Mouse (Mus musculus): ENCODE results near the gene Bcl10. TPM values are rescaled to one million over a fixed set of nuclear protein-coding genes. Genes with fewer than 3 reads are reported as not detected.
A peak's percentile ranks its signal among the peaks of the same experiment; 100 is the strongest.

The Bcl10 gene
- polyA plus RNA-seq, 1 experiment from 2014 or later, result 18.6 TPM

- H3K4me2 ChIP-seq, result no peak overlapping the region
- no peak for ATAC-seq (ENCODE audit: insufficient read depth)
- H3K4me3 ChIP-seq (replicated peaks), result no peak overlapping the region
- 20% methylated on average over 6 of the region's 6 CpGs for WGBS (ENCODE audit: insufficient replicate concordance)
- no peak overlapping the region for H3K27ac ChIP-seq (replicated peaks)
- H3K9ac ChIP-seq, result no peak overlapping the region
- H3K36me3 ChIP-seq (replicated peaks), result no peaks in the 10 kb centered on the region
- H3K9me3 ChIP-seq (replicated peaks), result no peaks in the 10 kb centered on the region
- H3K4me1 ChIP-seq (replicated peaks), result 0 out of 2 replicates have a peak, but pooled peaks cover 3% of the 10 kb centered on the region
- no peaks in the 10 kb centered on the region for H3K27me3 ChIP-seq
These were observed 35.1 kb upstream of the Bcl10 start for GRCm38 (mm10) chr3:145887430-145887971.

- 77% methylated on average over 18 of the region's 18 CpGs for WGBS (ENCODE audit: insufficient replicate concordance)
- no peaks in the 10 kb centered on the region for H3K36me3 ChIP-seq (replicated peaks)
These were observed 32.1 kb upstream of the Bcl10 start for GRCm38 (mm10) chr3:145890346-145891132.

GRCm38 (mm10) chr3:145892451-145892850 lies 30.2 kb upstream of the Bcl10 start:
- H3K9me3 ChIP-seq (replicated peaks), result no peaks in the 10 kb centered on the region

More at GRCm38 (mm10) chr3:145890346-145891132, 32.1 kb upstream of the Bcl10 start:
- no peaks in the 10 kb centered on the region for H3K9me3 ChIP-seq (replicated peaks)
- no peak overlapping the region for H3K9ac ChIP-seq
- no peak for ATAC-seq (ENCODE audit: insufficient read depth)
- H3K4me3 ChIP-seq (replicated peaks), result no peak overlapping the region
- 0 out of 2 replicates have a peak, but pooled peaks cover 2% of the 10 kb centered on the region for H3K4me1 ChIP-seq (replicated peaks)
- no peaks in the 10 kb centered on the region for H3K27me3 ChIP-seq
- no peak overlapping the region for H3K27ac ChIP-seq (replicated peaks)
- no peak overlapping the region for H3K4me2 ChIP-seq

DNA sequence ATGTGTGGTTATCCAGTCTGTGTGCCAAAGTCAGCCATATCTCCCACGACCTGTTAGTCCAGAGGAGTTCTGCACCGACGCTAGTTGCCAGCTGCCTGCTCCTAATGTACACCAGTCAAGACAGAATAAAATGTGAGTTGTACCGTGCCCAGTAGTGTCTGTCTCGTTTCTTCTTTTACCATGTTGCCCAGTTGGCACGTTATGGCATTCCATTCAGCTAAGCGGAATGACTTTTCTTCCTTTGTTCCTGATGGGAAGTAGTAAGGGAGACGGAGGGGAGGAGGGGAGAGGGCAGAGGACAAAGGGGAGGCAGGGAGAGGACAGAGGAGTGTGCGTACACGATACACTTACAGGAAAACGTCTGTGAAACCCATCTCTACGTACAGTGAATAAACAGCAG lies 28.5 kb upstream of the Bcl10 start:
- no peaks in the 10 kb centered on the region for H3K9me3 ChIP-seq (replicated peaks)
- H3K27ac ChIP-seq (replicated peaks), result no peak overlapping the region
- WGBS (ENCODE audit: insufficient replicate concordance), result 59% methylated on average over 12 of the region's 12 CpGs
- H3K27me3 ChIP-seq, result no peaks in the 10 kb centered on the region
- H3K4me2 ChIP-seq, result no peak overlapping the region
- no peaks in the 10 kb centered on the region for H3K4me1 ChIP-seq (replicated peaks)
- H3K36me3 ChIP-seq (replicated peaks), result no peaks in the 10 kb centered on the region
- ATAC-seq (ENCODE audit: insufficient read depth), result no peak
- no peak overlapping the region for H3K9ac ChIP-seq
- H3K4me3 ChIP-seq (replicated peaks), result no peak overlapping the region

More at GRCm38 (mm10) chr3:145892451-145892850, 30.2 kb upstream of the Bcl10 start:
- H3K27ac ChIP-seq (replicated peaks), result no peak overlapping the region
- no peak overlapping the region for H3K4me2 ChIP-seq
- H3K9ac ChIP-seq, result no peak overlapping the region
- H3K27me3 ChIP-seq, result no peaks in the 10 kb centered on the region
- 52% methylated on average over 3 of the region's 3 CpGs for WGBS (ENCODE audit: insufficient replicate concordance)
- H3K4me1 ChIP-seq (replicated peaks), result no peaks in the 10 kb centered on the region
- no peak for ATAC-seq (ENCODE audit: insufficient read depth)
- H3K36me3 ChIP-seq (replicated peaks), result no peaks in the 10 kb centered on the region
- no peak overlapping the region for H3K4me3 ChIP-seq (replicated peaks)

DNA sequence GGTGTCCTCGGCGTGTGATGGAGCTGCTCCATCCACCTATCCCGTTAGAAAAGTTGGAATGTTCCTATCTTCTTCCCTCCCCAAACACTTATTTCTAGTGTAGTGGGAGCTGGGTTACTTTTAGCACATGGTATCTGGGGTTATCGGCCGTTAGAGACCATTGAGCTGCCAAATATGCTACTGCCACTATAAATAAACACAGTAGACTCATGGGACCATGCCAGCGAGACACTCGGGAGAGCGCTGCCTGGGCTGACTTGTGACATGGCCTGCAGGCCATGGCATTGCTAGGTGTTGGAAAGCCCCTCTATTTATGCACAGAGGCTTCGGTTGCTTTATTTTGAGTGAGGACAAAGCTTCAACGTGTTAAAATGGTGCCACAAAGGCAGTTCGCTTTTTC lies 24.9 kb upstream of the Bcl10 start:
- Histone ChIP-seq H3K4me2 (no peak overlapping the region), H3K27me3 (no peaks in the 10 kb centered on the region), H3K9me3 (replicated peaks) (no peaks in the 10 kb centered on the region), H3K4me3 (replicated peaks) (no peak overlapping the region), H3K9ac (no peak overlapping the region), H3K4me1 (replicated peaks) (no peaks in the 10 kb centered on the region), H3K27ac (replicated peaks) (no peak overlapping the region), H3K36me3 (replicated peaks) (no peaks in the 10 kb centered on the region)
- ATAC-seq (ENCODE audit: insufficient read depth), result no peak
- WGBS (ENCODE audit: insufficient replicate concordance), result 68% methylated on average over 11 of the region's 11 CpGs

DNA sequence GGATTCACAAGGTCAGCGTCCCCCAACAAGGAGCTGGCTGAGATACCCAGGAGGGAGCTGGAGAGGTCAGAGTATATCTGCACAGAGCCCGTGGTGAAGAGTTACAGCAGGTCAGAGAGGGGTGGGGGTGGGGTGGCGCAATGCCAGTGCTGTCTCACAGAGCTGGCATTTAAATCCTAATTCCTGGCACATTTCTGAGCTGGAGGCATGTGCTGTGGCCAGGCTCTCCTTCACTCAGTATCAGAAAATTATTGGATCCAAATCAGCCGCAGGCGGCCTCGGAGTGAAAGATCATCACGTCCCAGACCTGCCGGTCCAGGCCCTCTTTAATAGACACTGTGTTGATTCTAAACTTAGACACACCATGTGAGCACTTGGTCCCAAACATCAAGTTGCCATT lies 22.8 kb upstream of the Bcl10 start:
- no peak overlapping the region for H3K9ac ChIP-seq
- no peaks in the 10 kb centered on the region for H3K9me3 ChIP-seq (replicated peaks)
- no peaks in the 10 kb centered on the region for H3K36me3 ChIP-seq (replicated peaks)
- H3K4me1 ChIP-seq (replicated peaks), result no peaks in the 10 kb centered on the region
- H3K27ac ChIP-seq (replicated peaks), result no peak overlapping the region
- no peaks in the 10 kb centered on the region for H3K27me3 ChIP-seq
- H3K4me3 ChIP-seq (replicated peaks), result no peak overlapping the region
- H3K4me2 ChIP-seq, result no peak overlapping the region
- ATAC-seq (ENCODE audit: insufficient read depth), result no peak
- WGBS (ENCODE audit: insufficient replicate concordance), result 76% methylated on average over 8 of the region's 8 CpGs

- no peak for ATAC-seq (ENCODE audit: insufficient read depth)
These were observed 19.1 kb upstream of the Bcl10 start for GRCm38 (mm10) chr3:145903530-145903929.

GRCm38 (mm10) chr3:145904850-145905776 lies 17.5 kb upstream of the Bcl10 start:
- WGBS (ENCODE audit: insufficient replicate concordance), result 38% methylated on average over 22 of the region's 22 CpGs
- H3K27me3 ChIP-seq, result no peaks in the 10 kb centered on the region
- H3K4me3 ChIP-seq (replicated peaks), result no peak overlapping the region
- H3K4me1 ChIP-seq (replicated peaks), result peaks cover 3% of the 10 kb centered on the region; the same call in 1 of the 2 replicates
- H3K27ac ChIP-seq (replicated peaks), result no peak overlapping the region
- no peak for ATAC-seq (ENCODE audit: insufficient read depth)
- H3K4me2 ChIP-seq, result no peak overlapping the region
- H3K9me3 ChIP-seq (replicated peaks), result no peaks in the 10 kb centered on the region
- H3K9ac ChIP-seq, result no peak overlapping the region
- H3K36me3 ChIP-seq (replicated peaks), result no peaks in the 10 kb centered on the region

More at GRCm38 (mm10) chr3:145903530-145903929, 19.1 kb upstream of the Bcl10 start:
- Histone ChIP-seq H3K4me2 (no peak overlapping the region), H3K36me3 (replicated peaks) (no peaks in the 10 kb centered on the region), H3K4me3 (replicated peaks) (no peak overlapping the region), H3K27me3 (no peaks in the 10 kb centered on the region), H3K9me3 (replicated peaks) (no peaks in the 10 kb centered on the region), H3K27ac (replicated peaks) (no peak overlapping the region), H3K9ac (no peak overlapping the region), H3K4me1 (replicated peaks) (peaks cover 3% of the 10 kb centered on the region; the same call in 1 of the 2 replicates)
- WGBS (ENCODE audit: insufficient replicate concordance), result 84% methylated on average over 8 of the region's 8 CpGs

DNA sequence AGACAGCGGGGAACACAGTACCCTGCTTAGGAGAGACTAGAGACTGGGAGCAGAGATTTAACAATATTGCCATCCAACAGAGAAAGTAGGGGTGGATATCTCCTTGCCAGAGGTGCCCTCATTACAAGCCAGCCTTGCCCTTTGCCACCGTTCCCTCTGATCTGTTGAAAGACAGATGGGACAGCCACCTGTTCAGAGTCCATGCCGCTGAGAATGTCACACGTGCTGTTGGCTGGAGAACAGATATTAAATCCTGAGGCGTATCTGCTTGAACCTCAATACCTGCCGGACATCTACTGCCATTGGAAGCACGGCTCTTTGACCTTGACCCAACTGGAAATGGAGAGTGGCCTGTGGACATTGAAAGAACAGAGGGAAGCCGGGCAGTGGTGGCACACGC lies 16.0 kb upstream of the Bcl10 start:
- H3K36me3 ChIP-seq (replicated peaks), result no peaks in the 10 kb centered on the region
- no peaks in the 10 kb centered on the region for H3K27me3 ChIP-seq
- no peak for ATAC-seq (ENCODE audit: insufficient read depth)
- 73% methylated on average over 9 of the region's 9 CpGs for WGBS (ENCODE audit: insufficient replicate concordance)
- H3K4me3 ChIP-seq (replicated peaks), result no peak overlapping the region
- H3K9me3 ChIP-seq (replicated peaks), result no peaks in the 10 kb centered on the region
- H3K9ac ChIP-seq, result no peak overlapping the region
- H3K4me2 ChIP-seq, result no peak overlapping the region
- peaks cover 3% of the 10 kb centered on the region; the same call in 1 of the 2 replicates for H3K4me1 ChIP-seq (replicated peaks)
- H3K27ac ChIP-seq (replicated peaks), result no peak overlapping the region

- 0 out of 2 replicates have a peak, but pooled peaks have one; percentile 20 for ATAC-seq (ENCODE audit: insufficient read depth)
- Histone ChIP-seq H3K4me3 (replicated peaks) (no peak overlapping the region), H3K4me1 (replicated peaks) (peaks cover 12% of the 10 kb centered on the region), H3K27me3 (no peaks in the 10 kb centered on the region), H3K36me3 (replicated peaks) (no peaks in the 10 kb centered on the region), H3K9me3 (replicated peaks) (no peaks in the 10 kb centered on the region), H3K4me2 (no peak overlapping the region), H3K27ac (replicated peaks) (no peak overlapping the region), H3K9ac (no peak overlapping the region)
- WGBS (ENCODE audit: insufficient replicate concordance), result 61% methylated on average over 7 of the region's 7 CpGs
These were observed 10.1 kb upstream of the Bcl10 start for GRCm38 (mm10) chr3:145912512-145912911.

DNA sequence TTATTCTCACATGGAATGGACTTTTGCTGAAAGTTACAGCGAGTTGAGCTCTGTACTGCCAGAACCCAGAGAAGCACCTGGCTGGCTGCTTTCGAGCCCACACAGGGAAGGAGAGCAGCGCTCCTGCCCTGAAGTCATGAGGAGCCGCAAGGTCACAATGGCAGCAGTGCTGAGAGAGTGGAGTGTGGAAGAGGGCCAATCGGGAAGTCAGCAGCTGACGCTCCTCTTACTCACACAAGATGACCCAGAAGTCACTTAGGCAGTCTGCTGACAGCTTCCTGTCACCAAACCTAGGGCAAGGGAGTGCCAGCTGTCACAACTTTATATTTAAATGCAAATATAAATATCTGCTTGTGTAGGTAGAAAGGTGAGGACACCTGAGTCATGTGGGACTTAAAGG lies 9.3 kb upstream of the Bcl10 start:
- no peak for ATAC-seq (ENCODE audit: insufficient read depth)

More for the DNA sequence above, 9.3 kb upstream of the Bcl10 start:
- Histone ChIP-seq H3K9me3 (replicated peaks) (no peaks in the 10 kb centered on the region), H3K4me3 (replicated peaks) (no peak overlapping the region), H3K36me3 (replicated peaks) (no peaks in the 10 kb centered on the region), H3K4me2 (no peak overlapping the region), H3K9ac (no peak overlapping the region), H3K4me1 (replicated peaks) (peaks cover 12% of the 10 kb centered on the region), H3K27me3 (no peaks in the 10 kb centered on the region), H3K27ac (replicated peaks) (no peak overlapping the region)
- WGBS (ENCODE audit: insufficient replicate concordance), result 68% methylated on average over 6 of the region's 6 CpGs
